ENCODE assay signal across 8 mouse cellular contexts in the genomic region with DNA sequence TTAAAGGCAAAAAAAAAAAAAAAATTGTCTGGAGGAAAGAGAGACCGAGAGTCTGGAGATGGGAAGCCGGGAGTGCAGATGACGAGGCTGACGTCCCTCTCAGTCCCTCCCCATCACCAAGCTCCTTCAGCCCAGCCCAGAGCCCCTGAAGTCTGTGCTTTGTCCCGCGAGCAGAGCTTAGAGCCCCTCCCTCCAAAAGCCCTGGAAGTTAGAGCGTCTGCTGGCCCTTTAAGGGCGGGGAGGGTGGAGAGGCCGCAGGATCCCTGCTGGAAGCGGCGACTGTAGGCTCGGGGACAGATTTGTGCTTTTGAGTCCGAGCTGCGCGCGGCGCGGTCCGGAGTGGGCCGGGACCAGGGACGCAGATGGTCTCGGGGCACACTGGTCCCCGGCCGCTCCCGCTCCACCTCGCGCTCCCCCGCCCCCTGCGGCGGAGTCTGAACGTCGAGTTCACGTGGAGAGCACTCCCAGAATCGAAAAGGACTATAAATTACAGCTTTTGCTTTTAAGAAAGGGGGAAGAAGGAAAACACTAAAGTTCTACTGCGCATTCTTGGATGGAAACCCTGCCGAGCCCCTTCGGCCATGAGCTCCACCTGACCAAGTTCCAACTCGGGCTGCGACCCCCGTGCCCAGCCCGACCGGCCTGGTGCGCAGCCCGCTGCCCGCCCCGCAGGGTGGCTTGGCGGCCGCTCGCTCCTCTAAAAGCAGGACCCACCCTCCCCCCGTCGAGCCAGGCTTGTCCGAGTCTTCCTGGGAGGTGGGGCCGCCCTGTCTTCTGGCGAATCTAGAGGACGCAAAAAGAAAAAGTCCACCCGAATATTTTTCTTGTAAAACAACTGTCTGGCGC. TPM values are rescaled to one million over a fixed set of nuclear protein-coding genes. Genes with fewer than 3 reads are reported as not detected.
DNase-seq lines count a peak whose midpoint lies in the region; ATAC-seq and TF ChIP-seq lines count a peak whose summit lies in the region.

No protein-coding gene starts in this region.

- no peak for TF ChIP-seq CTCF in thymus, adult 2 months (IDR thresholded peaks at IDR 0.05; ENCODE audit: borderline replicate concordance, control insufficient read depth, extremely low read depth, insufficient read depth, low read length, poor library complexity)

- no peak for TF ChIP-seq POLR2A in thymus, adult 2 months (IDR thresholded peaks at IDR 0.05; ENCODE audit: control insufficient read depth, extremely low read depth, insufficient read depth, low read length, poor library complexity)

- peaks cover 69% of the 10 kb centered on the region for H3K27me3 ChIP-seq in forebrain, embryonic 13.5 days
- peaks cover 63% of the 10 kb centered on the region for H3K27me3 ChIP-seq in neural tube, embryonic 11.5 days (ENCODE audit: control insufficient read depth, insufficient read depth, low read length)
- H3K27me3 ChIP-seq in thymus, adult 2 months (ENCODE audit: control insufficient read depth, insufficient read depth, low read length), result peaks cover 12% of the 10 kb centered on the region

- H3K4me1 ChIP-seq in forebrain, embryonic 13.5 days, result peaks cover 74% of the 10 kb centered on the region
- peaks cover 48% of the 10 kb centered on the region for H3K4me1 ChIP-seq in neural tube, embryonic 11.5 days (ENCODE audit: control insufficient read depth, insufficient read depth, low read length)
- H3K4me1 ChIP-seq in thymus, adult 2 months (replicated peaks; ENCODE audit: control insufficient read depth, insufficient read depth, low read length), result peaks cover 21% of the 10 kb centered on the region

- H3K27ac ChIP-seq in forebrain, embryonic 13.5 days, result no peak overlapping the region
- H3K27ac ChIP-seq in neural tube, embryonic 11.5 days (ENCODE audit: low read depth, low read length), result no peak overlapping the region
- H3K27ac ChIP-seq in thymus, adult 2 months (ENCODE audit: control insufficient read depth, insufficient read depth, low read length), result no peak overlapping the region

- ATAC-seq in cerebellum, adult (ENCODE audit: insufficient number of reproducible peaks, low FRiP score, low TSS enrichment), result no peak
- ATAC-seq in forebrain, embryonic 13.5 days, result no peak
- ATAC-seq in neural tube, embryonic 11.5 days (ENCODE audit: insufficient read depth, low FRiP score, low TSS enrichment), result no peak

- peak overlapping the region; percentile 88 for H3K4me2 ChIP-seq in forebrain, embryonic 13.5 days
- H3K4me2 ChIP-seq in neural tube, embryonic 11.5 days (ENCODE audit: low read depth), result peak overlapping the region; percentile 84

- H3K36me3 ChIP-seq in forebrain, embryonic 13.5 days (ENCODE audit: poor library complexity, severe bottlenecking), result peaks cover 10% of the 10 kb centered on the region
- no peaks in the 10 kb centered on the region for H3K36me3 ChIP-seq in neural tube, embryonic 11.5 days (ENCODE audit: control insufficient read depth, insufficient read depth, low read length)
- H3K36me3 ChIP-seq in thymus, adult 2 months (ENCODE audit: control insufficient read depth, insufficient read depth, low read length), result peaks cover 7% of the 10 kb centered on the region

- WGBS in forebrain, embryonic 13.5 days, result 1% methylated on average over 57 of the region's 57 CpGs
- WGBS in neural tube, embryonic 11.5 days, result under 1% methylated on average over 57 of the region's 57 CpGs
- WGBS in thymus, adult 2 months, result 61% methylated on average over 57 of the region's 57 CpGs

- DNase-seq in cerebellum, postnatal 10 days, result peak; percentile 63 to 68
- peak; percentile 90 for DNase-seq in ES-CJ7 (ENCODE audit: low read depth, low spot score)
- DNase-seq in kidney, postnatal 4 days, result peak; percentile 56 to 69
- DNase-seq in neural tube, embryonic 11.5 days (ENCODE audit: low spot score), result peak; percentile 61
- DNase-seq in left cerebral cortex, adult 11 months (ENCODE audit: low spot score), result no peak
- DNase-seq in thymus, adult 2 months, result no peak

- H3K9me3 ChIP-seq in forebrain, embryonic 13.5 days (replicated peaks), result no peaks in the 10 kb centered on the region
- no peaks in the 10 kb centered on the region for H3K9me3 ChIP-seq in neural tube, embryonic 11.5 days (ENCODE audit: control insufficient read depth, low read length)

- H3K9ac ChIP-seq in forebrain, embryonic 13.5 days, result peak overlapping the region; percentile 63
- H3K9ac ChIP-seq in neural tube, embryonic 11.5 days (ENCODE audit: low read length), result peak overlapping the region; percentile 41

- peak overlapping the region; percentile 49 for H3K4me3 ChIP-seq in forebrain, embryonic 13.5 days
- H3K4me3 ChIP-seq in neural tube, embryonic 11.5 days (ENCODE audit: low read depth, low read length), result peak overlapping the region; percentile 40
- no peak overlapping the region for H3K4me3 ChIP-seq in thymus, adult 2 months (ENCODE audit: control insufficient read depth, insufficient read depth, low read length)

RNA-seq across cellular contexts. Expression of a gene that starts 3.6 kb away (rescaled TPM):
- polyA plus RNA-seq in forebrain, embryonic 13.5 days (2015; fragmentation: Nextera tagmentation; extraction: Ambion mirVana), result 9.8 and 12.3 TPM in 2 replicates
- polyA plus RNA-seq in neural tube, embryonic 11.5 days (2014; fragmentation: Nextera tagmentation; extraction: Ambion mirVana), result 6.8 and 7.0 TPM in 2 replicates
- polyA plus RNA-seq in thymus, adult 2 months (2012; rRNA removed), result 8.1 and 8.2 TPM in 2 replicates

RNA-seq across cellular contexts. Expression of a gene that starts 14.4 kb away (rescaled TPM):
- polyA plus RNA-seq in forebrain, embryonic 13.5 days (2015; fragmentation: Nextera tagmentation; extraction: Ambion mirVana), result 45.2 and 52.0 TPM in 2 replicates
- polyA plus RNA-seq in neural tube, embryonic 11.5 days (2014; fragmentation: Nextera tagmentation; extraction: Ambion mirVana), result 61.5 and 65.0 TPM in 2 replicates
- polyA plus RNA-seq in thymus, adult 2 months (2012; rRNA removed), result 20.6 and 22.5 TPM in 2 replicates

RNA-seq across cellular contexts. Expression of a gene that starts 48.9 kb away (rescaled TPM):
- polyA plus RNA-seq in forebrain, embryonic 13.5 days (2015; fragmentation: Nextera tagmentation; extraction: Ambion mirVana), result 10.2 and 11.5 TPM in 2 replicates
- 6.0 and 6.1 TPM in 2 replicates for polyA plus RNA-seq in neural tube, embryonic 11.5 days (2014; fragmentation: Nextera tagmentation; extraction: Ambion mirVana)
- polyA plus RNA-seq in thymus, adult 2 months (2012; rRNA removed), result 54.7 and 56.8 TPM in 2 replicates

RNA-seq across cellular contexts. Expression of a gene that starts 49.2 kb away (rescaled TPM):
- polyA plus RNA-seq in forebrain, embryonic 13.5 days (2015; fragmentation: Nextera tagmentation; extraction: Ambion mirVana), result not detected in 2 replicates
- polyA plus RNA-seq in neural tube, embryonic 11.5 days (2014; fragmentation: Nextera tagmentation; extraction: Ambion mirVana), result not detected in 2 replicates
- 0.11 and 0.17 TPM in 2 replicates for polyA plus RNA-seq in thymus, adult 2 months (2012; rRNA removed)

Comparison
In these comparisons a context has a peak if more than half of its experiments do, and no peak if none do; other contexts are left out.
1. DNase-seq: peak in cerebellum, postnatal 10 days (2 of 2), ES-CJ7 (single experiment), kidney, postnatal 4 days (2 of 2) and neural tube, embryonic 11.5 days (single experiment); none in left cerebral cortex, adult 11 months (single experiment) and thymus, adult 2 months (single experiment).